Mouse (Mus musculus) heart, embryonic 12.5 days (tissue): ENCODE measurements around the gene Nt5c1a. TPM values are rescaled to one million over a fixed set of nuclear protein-coding genes. Genes with fewer than 3 reads are reported as not detected.
A peak's percentile ranks its signal among the peaks of the same experiment; 100 is the strongest.
"Not testable (repeated sequence)": the region's sequence is repeated elsewhere in the genome, so short reads cannot be mapped to it uniquely, and the experiment has no call there.

Experiments
- ATAC-seq: fragments of 200-750 bp; cut with Nextera tagmentation; 2 replicates; pipeline ENCODE4 v1.8.0; 2017; ENCODE audit warnings: moderate TSS enrichment, moderate library complexity; ENCODE audit not compliant: insufficient number of reproducible peaks, low FRiP score
- H3K27ac ChIP-seq: fragments of 300-500 bp; sonication (generic); 2 replicates; pipeline ENCODE4 v1.5.1; 2016; ENCODE audit warnings: mild to moderate bottlenecking, moderate library complexity; ENCODE audit not compliant: poor library complexity, severe bottlenecking
- H3K27me3 ChIP-seq: fragments of 300-500 bp; sonication (generic); replicated peaks from 2 replicates; pipeline ENCODE4 v1.6.1; 2016; ENCODE audit warnings: mild to moderate bottlenecking, moderate library complexity
- H3K36me3 ChIP-seq: fragments of 300-500 bp; sonication (generic); 2 replicates; pipeline ENCODE4 v1.6.1; 2016; ENCODE audit warnings: mild to moderate bottlenecking, moderate library complexity
- H3K4me1 ChIP-seq: fragments of 300-500 bp; sonication (generic); replicated peaks from 2 replicates; pipeline ENCODE4 v1.6.1; 2016; ENCODE audit warnings: mild to moderate bottlenecking
- H3K4me2 ChIP-seq: fragments of 300-500 bp; sonication (generic); 2 replicates; pipeline ENCODE4 v1.6.1; 2016; ENCODE audit warnings: mild to moderate bottlenecking, moderate library complexity
- H3K4me3 ChIP-seq: fragments of 300-500 bp; sonication (generic); 2 replicates; pipeline ENCODE4 v1.5.1; 2016; ENCODE audit warnings: mild to moderate bottlenecking
- H3K9ac ChIP-seq: fragments of 300-500 bp; sonication (generic); 2 replicates; pipeline ENCODE4 v1.6.1; 2016; ENCODE audit warnings: mild to moderate bottlenecking, moderate library complexity
- H3K9me3 ChIP-seq: fragments of 300-500 bp; sonication (generic); replicated peaks from 2 replicates; pipeline ENCODE4 v1.6.1; 2016; ENCODE audit warnings: mild to moderate bottlenecking, moderate library complexity
- WGBS: fragments of 180-500 bp; shearing (Covaris S2); methylation state at CpG from one replicate; pipeline ENCODE4 v1.1.7; 2016; 5-methylcytosine and 5-hydroxymethylcytosine counted together
- polyA plus RNA-seq: library from polyadenylated mRNA; unstranded; fragments of >200 nt; fragmentation: Nextera tagmentation; extraction: Ambion mirVana; gene quantifications from 2 replicates; pipeline ENCODE4 v1.2.1, GENCODE M21; 2016

The Nt5c1a gene
- 0.92 TPM in 2 replicates for polyA plus RNA-seq

- Histone ChIP-seq H3K27me3 (peaks cover 67% of the 10 kb centered on the region), H3K4me2 (peak within 1 kb of the TSS; percentile 86), H3K9ac (peak within 1 kb of the TSS; percentile 68), H3K4me3 (peak within 1 kb of the TSS; percentile 49), H3K9me3 (no peaks in the 10 kb centered on the region), H3K27ac (peak within 1 kb of the TSS; percentile 15; the same call in 1 of the 2 replicates), H3K36me3 (no peaks in the 10 kb centered on the region), H3K4me1 (peaks cover 16% of the 10 kb centered on the region)
- ATAC-seq: peak; percentile 50
- under 1% methylated on average over 56 of the region's 58 CpGs for WGBS
These were observed at the start of gene Nt5c1a for GRCm38 (mm10) chr4:123201186-123202093. Gene Nt5c1a, plus strand, starts transcription at chr4:123201504.

GRCm38 (mm10) chr4:123152003-123152402, 49.3 kb upstream of the Nt5c1a start:
- Histone ChIP-seq H3K4me3 (no peak overlapping the region), H3K4me2 (no peak overlapping the region), H3K27me3 (peaks cover 6% of the 10 kb centered on the region; the same call in 1 of the 2 replicates), H3K9me3 (no peaks in the 10 kb centered on the region), H3K27ac (no peak overlapping the region), H3K36me3 (no peaks in the 10 kb centered on the region), H3K9ac (no peak overlapping the region), H3K4me1 (0 out of 2 replicates have a peak, but pooled peaks cover 4% of the 10 kb centered on the region)
- WGBS: 69% methylated on average over 4 of the region's 4 CpGs
- ATAC-seq: no peak

GRCm38 (mm10) chr4:123152976-123153375, 48.3 kb upstream of the Nt5c1a start:
- no peaks in the 10 kb centered on the region for H3K9me3 ChIP-seq
- H3K4me3 ChIP-seq: no peak overlapping the region
- H3K27ac ChIP-seq: no peak overlapping the region
- peaks cover 6% of the 10 kb centered on the region; the same call in 1 of the 2 replicates for H3K27me3 ChIP-seq
- no peak overlapping the region for H3K4me2 ChIP-seq
- no peak overlapping the region for H3K9ac ChIP-seq
- 0 out of 2 replicates have a peak, but pooled peaks cover 4% of the 10 kb centered on the region for H3K4me1 ChIP-seq
- H3K36me3 ChIP-seq: no peaks in the 10 kb centered on the region
- 32% methylated on average over 5 of the region's 5 CpGs for WGBS
- no peak for ATAC-seq

- no peak for ATAC-seq
- Histone ChIP-seq H3K27me3 (peaks cover 15% of the 10 kb centered on the region), H3K4me2 (no peak overlapping the region), H3K4me1 (0 out of 2 replicates have a peak, but pooled peaks cover 4% of the 10 kb centered on the region), H3K4me3 (no peak overlapping the region), H3K9me3 (no peaks in the 10 kb centered on the region), H3K36me3 (no peaks in the 10 kb centered on the region), H3K9ac (no peak overlapping the region), H3K27ac (no peak overlapping the region)
- WGBS: 18% methylated on average over 4 of the region's 4 CpGs
These were observed 46.3 kb upstream of the Nt5c1a start for GRCm38 (mm10) chr4:123155004-123155403.

- Histone ChIP-seq H3K4me3 (no peak overlapping the region), H3K36me3 (no peaks in the 10 kb centered on the region), H3K27ac (no peak overlapping the region), H3K9me3 (no peaks in the 10 kb centered on the region), H3K4me1 (0 out of 2 replicates have a peak, but pooled peaks cover 4% of the 10 kb centered on the region), H3K4me2 (no peak overlapping the region), H3K9ac (no peak overlapping the region), H3K27me3 (peaks cover 19% of the 10 kb centered on the region)
- ATAC-seq: no peak
- 48% methylated on average over 2 of the region's 2 CpGs for WGBS
These were observed 45.9 kb upstream of the Nt5c1a start for GRCm38 (mm10) chr4:123155427-123155826.

GRCm38 (mm10) chr4:123155840-123156239, 45.5 kb upstream of the Nt5c1a start:
- no peak for ATAC-seq
- H3K4me2 ChIP-seq: no peak overlapping the region

GRCm38 (mm10) chr4:123160571-123160970, 40.7 kb upstream of the Nt5c1a start:
- peaks cover 30% of the 10 kb centered on the region for H3K27me3 ChIP-seq
- H3K4me3 ChIP-seq: no peak overlapping the region
- 75% methylated on average over 6 of the region's 6 CpGs for WGBS
- no peaks in the 10 kb centered on the region for H3K9me3 ChIP-seq
- no peak overlapping the region for H3K4me2 ChIP-seq
- H3K27ac ChIP-seq: no peak overlapping the region
- H3K4me1 ChIP-seq: peaks cover 19% of the 10 kb centered on the region
- H3K36me3 ChIP-seq: no peaks in the 10 kb centered on the region
- no peak overlapping the region for H3K9ac ChIP-seq
- no peak for ATAC-seq

More at GRCm38 (mm10) chr4:123155840-123156239, 45.5 kb upstream of the Nt5c1a start:
- H3K36me3 ChIP-seq: no peaks in the 10 kb centered on the region
- no peak overlapping the region for H3K27ac ChIP-seq
- peaks cover 19% of the 10 kb centered on the region for H3K27me3 ChIP-seq
- no peak overlapping the region for H3K4me3 ChIP-seq
- 0 out of 2 replicates have a peak, but pooled peaks cover 4% of the 10 kb centered on the region for H3K4me1 ChIP-seq
- H3K9ac ChIP-seq: no peak overlapping the region
- no peaks in the 10 kb centered on the region for H3K9me3 ChIP-seq

GRCm38 (mm10) chr4:123161251-123161650, 40.1 kb upstream of the Nt5c1a start:
- WGBS: 83% methylated on average over 3 of the region's 3 CpGs
- not testable (repeated sequence) for H3K36me3 ChIP-seq, H3K27ac ChIP-seq, H3K4me2 ChIP-seq, H3K9me3 ChIP-seq, ATAC-seq, H3K9ac ChIP-seq, H3K4me3 ChIP-seq
- Histone ChIP-seq H3K4me1 (peaks cover 19% of the 10 kb centered on the region), H3K27me3 (peaks cover 30% of the 10 kb centered on the region)

GRCm38 (mm10) chr4:123162305-123162917, 38.9 kb upstream of the Nt5c1a start:
- no peak for ATAC-seq
- no peaks in the 10 kb centered on the region for H3K9me3 ChIP-seq
- peak overlapping the region; percentile 15; the same call in 1 of the 2 replicates for H3K4me3 ChIP-seq
- H3K27ac ChIP-seq: no peak overlapping the region
- peaks cover 19% of the 10 kb centered on the region for H3K4me1 ChIP-seq
- 11% methylated on average over 15 of the region's 15 CpGs for WGBS
- H3K36me3 ChIP-seq: no peaks in the 10 kb centered on the region
- 0 out of 2 replicates have a peak overlapping the region, but pooled peaks have one; percentile 53 for H3K9ac ChIP-seq
- peak overlapping the region; percentile 63 for H3K4me2 ChIP-seq
- H3K27me3 ChIP-seq: peaks cover 30% of the 10 kb centered on the region

- no peak for ATAC-seq
- Histone ChIP-seq H3K27ac (no peak overlapping the region), H3K4me2 (peak overlapping the region; percentile 28), H3K4me1 (peaks cover 19% of the 10 kb centered on the region), H3K9ac (no peak overlapping the region), H3K4me3 (no peak overlapping the region), H3K27me3 (peaks cover 23% of the 10 kb centered on the region), H3K9me3 (peaks cover 2% of the 10 kb centered on the region), H3K36me3 (no peaks in the 10 kb centered on the region)
- WGBS: 41% methylated on average over 15 of the region's 15 CpGs
These were observed 37.1 kb upstream of the Nt5c1a start for GRCm38 (mm10) chr4:123164157-123164556.

- Histone ChIP-seq H3K4me3 (no peak overlapping the region), H3K4me1 (peaks cover 5% of the 10 kb centered on the region; the same call in 1 of the 2 replicates), H3K9me3 (peaks cover 8% of the 10 kb centered on the region), H3K27ac (no peak overlapping the region), H3K36me3 (no peaks in the 10 kb centered on the region), H3K9ac (no peak overlapping the region), H3K27me3 (peaks cover 38% of the 10 kb centered on the region), H3K4me2 (no peak overlapping the region)
- no peak for ATAC-seq
These were observed 29.5 kb upstream of the Nt5c1a start for GRCm38 (mm10) chr4:123171811-123172210.
